Mouse (Mus musculus): Measurements from ENCODE around the gene Dnajc30. TPM values are rescaled to one million over a fixed set of nuclear protein-coding genes. Genes with fewer than 3 reads are reported as not detected.
"Not testable (repeated sequence)": the region's sequence is repeated elsewhere in the genome, so short reads cannot be mapped to it uniquely, and the experiment has no call there.

Gene Dnajc30
- total and polyA plus RNA-seq, 3 experiments, result 8.0 to 51.3 (median 17.3) TPM

GRCm38 (mm10) chr5:135044575-135044974 lies 19.4 kb upstream of the Dnajc30 start:
- ATAC-seq (ENCODE audit: extremely low read depth, insufficient number of reproducible peaks, low FRiP score, poor library complexity, severe bottlenecking), result no peak
- Histone ChIP-seq H3K36me3 (replicated peaks) (peaks cover 70% of the 10 kb centered on the region), H3K4me1 (ENCODE audit: insufficient read depth, low read depth, low read length) (peaks cover 27% of the 10 kb centered on the region), H3K4me3 (ENCODE audit: low read depth, low read length) (no peak overlapping the region), H3K27me3 (ENCODE audit: insufficient read depth, low read length) (no peaks in the 10 kb centered on the region), H3K9me3 (replicated peaks) (no peaks in the 10 kb centered on the region)
- DNase-seq (ENCODE audit: low spot score), result no peak
- TF ChIP-seq POLR2AphosphoS5 (IDR thresholded peaks at IDR 0.05; ENCODE audit: insufficient replicate concordance, low read depth, low read length), result no peak
- no peak for TF ChIP-seq CTCF (IDR thresholded peaks at IDR 0.05; ENCODE audit: low read depth, low read length)
- TF ChIP-seq GATA2 (IDR thresholded peaks at IDR 0.05; ENCODE audit: borderline replicate concordance, low read depth, low read length), result no peak
- no peak for TF ChIP-seq TAL1 (conservative IDR thresholded peaks at IDR 0.05; ENCODE audit: low read depth, low read length)
- TF ChIP-seq GATA1 (IDR thresholded peaks at IDR 0.05; ENCODE audit: borderline replicate concordance, low read length), result no peak

GRCm38 (mm10) chr5:135048539-135048938 lies 15.5 kb upstream of the Dnajc30 start:
- TF ChIP-seq GATA1 (IDR thresholded peaks at IDR 0.05; ENCODE audit: borderline replicate concordance, low read length) (no peak), GATA2 (IDR thresholded peaks at IDR 0.05; ENCODE audit: borderline replicate concordance, low read depth, low read length) (no peak), CTCF (IDR thresholded peaks at IDR 0.05; ENCODE audit: low read depth, low read length) (no peak), TAL1 (conservative IDR thresholded peaks at IDR 0.05; ENCODE audit: low read depth, low read length) (no peak), POLR2AphosphoS5 (IDR thresholded peaks at IDR 0.05; ENCODE audit: insufficient replicate concordance, low read depth, low read length) (no peak)
- peaks cover 12% of the 10 kb centered on the region for H3K4me1 ChIP-seq (ENCODE audit: insufficient read depth, low read depth, low read length)
- ATAC-seq (ENCODE audit: extremely low read depth, insufficient number of reproducible peaks, low FRiP score, poor library complexity, severe bottlenecking) (no peak), DNase-seq (ENCODE audit: low spot score) (no peak)
- peaks cover 77% of the 10 kb centered on the region for H3K36me3 ChIP-seq (replicated peaks)
- H3K27me3 ChIP-seq (ENCODE audit: insufficient read depth, low read length), result no peaks in the 10 kb centered on the region
- no peaks in the 10 kb centered on the region for H3K9me3 ChIP-seq (replicated peaks)
- H3K4me3 ChIP-seq (ENCODE audit: low read depth, low read length), result no peak overlapping the region

GRCm38 (mm10) chr5:135049268-135049667 lies 14.7 kb upstream of the Dnajc30 start:
- DNase-seq (ENCODE audit: low spot score); ATAC-seq (ENCODE audit: extremely low read depth, insufficient number of reproducible peaks, low FRiP score, poor library complexity, severe bottlenecking); H3K9me3 ChIP-seq (replicated peaks); H3K27me3 ChIP-seq (ENCODE audit: insufficient read depth, low read length); H3K4me3 ChIP-seq (ENCODE audit: low read depth, low read length): not testable (repeated sequence)
- peaks cover 12% of the 10 kb centered on the region for H3K4me1 ChIP-seq (ENCODE audit: insufficient read depth, low read depth, low read length)
- H3K36me3 ChIP-seq (replicated peaks), result peaks cover 81% of the 10 kb centered on the region

- Histone ChIP-seq H3K36me3 (replicated peaks) (peaks cover 93% of the 10 kb centered on the region), H3K27me3 (ENCODE audit: insufficient read depth, low read length) (no peaks in the 10 kb centered on the region), H3K4me1 (ENCODE audit: insufficient read depth, low read depth, low read length) (peaks cover 12% of the 10 kb centered on the region), H3K4me3 (ENCODE audit: low read depth, low read length) (no peak overlapping the region), H3K9me3 (replicated peaks) (no peaks in the 10 kb centered on the region)
- no peak for DNase-seq (ENCODE audit: low spot score)
- ATAC-seq (ENCODE audit: extremely low read depth, insufficient number of reproducible peaks, low FRiP score, poor library complexity, severe bottlenecking), result no peak
- TF ChIP-seq GATA2 (IDR thresholded peaks at IDR 0.05; ENCODE audit: borderline replicate concordance, low read depth, low read length) (no peak), TAL1 (conservative IDR thresholded peaks at IDR 0.05; ENCODE audit: low read depth, low read length) (no peak), GATA1 (IDR thresholded peaks at IDR 0.05; ENCODE audit: borderline replicate concordance, low read length) (no peak), CTCF (IDR thresholded peaks at IDR 0.05; ENCODE audit: low read depth, low read length) (no peak), POLR2AphosphoS5 (IDR thresholded peaks at IDR 0.05; ENCODE audit: insufficient replicate concordance, low read depth, low read length) (no peak)
Observed at GRCm38 (mm10) chr5:135053356-135053755, 10.6 kb upstream of the Dnajc30 start.

- no peak for TF ChIP-seq GATA1 (IDR thresholded peaks at IDR 0.05; ENCODE audit: borderline replicate concordance, low read length)
- TF ChIP-seq CTCF (IDR thresholded peaks at IDR 0.05; ENCODE audit: low read depth, low read length), result no peak
- no peak for TF ChIP-seq POLR2AphosphoS5 (IDR thresholded peaks at IDR 0.05; ENCODE audit: insufficient replicate concordance, low read depth, low read length)
- no peak for TF ChIP-seq GATA2 (IDR thresholded peaks at IDR 0.05; ENCODE audit: borderline replicate concordance, low read depth, low read length)
- no peak for TF ChIP-seq TAL1 (conservative IDR thresholded peaks at IDR 0.05; ENCODE audit: low read depth, low read length)
- peaks cover 62% of the 10 kb centered on the region for H3K36me3 ChIP-seq (replicated peaks)
- no peak for ATAC-seq (ENCODE audit: extremely low read depth, insufficient number of reproducible peaks, low FRiP score, poor library complexity, severe bottlenecking)
Observed at GRCm38 (mm10) chr5:135064382-135064766, 372 bp downstream of the Dnajc30 start.

GRCm38 (mm10) chr5:135064909-135065446 lies 976 bp downstream of the Dnajc30 start, which contains the start of gene Bud23:
Gene Bud23 (minus strand): TSS chr5:135064959.
- H3K9me3 ChIP-seq (replicated peaks); H3K27me3 ChIP-seq (ENCODE audit: insufficient read depth, low read length); ATAC-seq (ENCODE audit: extremely low read depth, insufficient number of reproducible peaks, low FRiP score, poor library complexity, severe bottlenecking); DNase-seq (ENCODE audit: low spot score): not testable (repeated sequence)
- Histone ChIP-seq H3K36me3 (replicated peaks) (peaks cover 56% of the 10 kb centered on the region), H3K4me3 (ENCODE audit: low read depth, low read length) (peak within 1 kb of the TSS; percentile 99), H3K4me1 (ENCODE audit: insufficient read depth, low read depth, low read length) (peaks cover 43% of the 10 kb centered on the region)

More at GRCm38 (mm10) chr5:135064382-135064766, 372 bp downstream of the Dnajc30 start:
- Histone ChIP-seq H3K4me3 (ENCODE audit: low read depth, low read length) (peak overlapping the region; percentile 99), H3K9me3 (replicated peaks) (no peaks in the 10 kb centered on the region), H3K27me3 (ENCODE audit: insufficient read depth, low read length) (no peaks in the 10 kb centered on the region), H3K4me1 (ENCODE audit: insufficient read depth, low read depth, low read length) (peaks cover 45% of the 10 kb centered on the region)
- no peak for DNase-seq (ENCODE audit: low spot score)

- no peak for TF ChIP-seq GATA2 (IDR thresholded peaks at IDR 0.05; ENCODE audit: borderline replicate concordance, low read depth, low read length)
- TF ChIP-seq POLR2AphosphoS5 (IDR thresholded peaks at IDR 0.05; ENCODE audit: insufficient replicate concordance, low read depth, low read length), result no peak
- TF ChIP-seq TAL1 (conservative IDR thresholded peaks at IDR 0.05; ENCODE audit: low read depth, low read length), result no peak
- TF ChIP-seq CTCF (IDR thresholded peaks at IDR 0.05; ENCODE audit: low read depth, low read length), result no peak
- TF ChIP-seq GATA1 (IDR thresholded peaks at IDR 0.05; ENCODE audit: borderline replicate concordance, low read length), result no peak
- peak overlapping the region; percentile 24; the same call in 1 of the 2 replicates for H3K4me3 ChIP-seq (ENCODE audit: low read depth, low read length)
Observed at GRCm38 (mm10) chr5:135066008-135066407, 2.0 kb downstream of the Dnajc30 start.

More at GRCm38 (mm10) chr5:135066008-135066407, 2.0 kb downstream of the Dnajc30 start:
- no peaks in the 10 kb centered on the region for H3K9me3 ChIP-seq (replicated peaks)
- ATAC-seq (ENCODE audit: extremely low read depth, insufficient number of reproducible peaks, low FRiP score, poor library complexity, severe bottlenecking) (no peak), DNase-seq (ENCODE audit: low spot score) (no peak)
- H3K27me3 ChIP-seq (ENCODE audit: insufficient read depth, low read length), result no peaks in the 10 kb centered on the region
- peaks cover 46% of the 10 kb centered on the region for H3K36me3 ChIP-seq (replicated peaks)
- H3K4me1 ChIP-seq (ENCODE audit: insufficient read depth, low read depth, low read length), result peaks cover 40% of the 10 kb centered on the region
